Mouse (Mus musculus) heart, postnatal 14 days (tissue): ENCODE data around the gene Epn1. TPM values are rescaled to one million over a fixed set of nuclear protein-coding genes. Genes with fewer than 3 reads are reported as not detected.
"Not testable (repeated sequence)": the region's sequence is repeated elsewhere in the genome, so short reads cannot be mapped to it uniquely, and the experiment has no call there.

Experiments
- DNase-seq, 2 experiments: peaks; one replicate each; pipeline ENCODE4 v3.0.0; 2021 to 2022
- intact Hi-C: fragments of 180-260 bp; cut with DNase I; formaldehyde crosslinking; loops from one replicate; pipeline ENCODE4 v1.15.1; 2025
- total RNA-seq, 2 experiments: library from RNA; stranded (reverse); gene quantifications; 2 replicates each; pipeline ENCODE4 v1.2.3; 2021

The Epn1 gene
- total RNA-seq, 2 experiments from 2014 or later, result 181 TPM

GRCm38 (mm10) chr7:5056651-5057263 lies 23.3 kb upstream of the Epn1 start:
- DNase-seq, result no peak
- intact Hi-C loops, result loop anchor here (10.0 kb wide), 1 partner anchor 502 kb away; no protein-coding TSS in a partner anchor

GRCm38 (mm10) chr7:5057381-5057780 lies 22.7 kb upstream of the Epn1 start:
- intact Hi-C loops, result loop anchor here (10.0 kb wide), 1 partner anchor 503 kb away; no protein-coding TSS in a partner anchor

DNA sequence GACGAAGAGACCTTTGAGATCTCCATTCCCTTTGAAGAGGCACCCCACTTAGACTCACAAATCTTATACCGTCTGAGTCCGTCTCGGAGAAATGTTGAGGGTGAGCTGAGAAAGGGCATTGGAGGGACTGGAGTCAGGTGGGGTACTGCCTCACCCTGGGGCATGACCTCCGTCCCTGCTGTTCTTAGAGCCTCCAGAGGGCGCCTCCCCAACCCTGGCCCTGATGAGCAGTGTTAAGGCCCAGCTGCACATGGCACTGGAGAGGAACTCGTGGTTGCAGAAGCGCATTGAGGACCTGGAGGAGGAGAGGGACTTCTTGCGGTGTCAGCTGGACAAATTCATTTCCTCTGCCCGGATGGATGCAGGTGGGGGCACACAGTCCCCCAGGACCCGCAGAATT lies 22.2 kb upstream of the Epn1 start:
- intact Hi-C loops, result loop anchor here (10.0 kb wide), 1 partner anchor 503 kb away; no protein-coding TSS in a partner anchor

More at GRCm38 (mm10) chr7:5057381-5057780, 22.7 kb upstream of the Epn1 start:
- no peak for DNase-seq

GRCm38 (mm10) chr7:5058631-5059030 lies 21.4 kb upstream of the Epn1 start:
- intact Hi-C loops, result loop anchor here (10.0 kb wide), 1 partner anchor 504 kb away; no protein-coding TSS in a partner anchor
- no peak for DNase-seq

More for the DNA sequence above, 22.2 kb upstream of the Epn1 start:
- DNase-seq, result no peak

DNA sequence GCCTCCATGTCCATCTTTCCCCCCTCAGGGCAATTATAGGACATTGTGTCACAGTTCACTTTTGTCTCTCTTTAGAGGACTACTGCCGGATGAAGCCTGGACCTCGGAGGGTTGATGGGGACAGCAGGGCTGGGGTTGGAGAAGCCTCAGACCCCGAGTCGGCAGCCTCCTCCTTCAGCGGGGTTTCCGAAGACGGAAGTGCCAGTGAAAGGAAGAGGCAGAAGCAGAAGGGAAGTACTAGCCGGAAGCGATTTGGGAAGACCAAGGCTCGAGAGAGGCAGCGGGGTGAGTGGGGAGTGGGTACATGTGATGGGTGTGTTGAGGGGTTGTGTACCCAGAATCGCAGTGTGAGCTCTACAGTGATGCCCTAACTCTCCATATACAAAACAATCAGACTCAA lies 20.6 kb upstream of the Epn1 start:
- intact Hi-C loops, result loop anchor here (10.0 kb wide), 1 partner anchor 505 kb away; no protein-coding TSS in a partner anchor
- no peak for DNase-seq

DNA sequence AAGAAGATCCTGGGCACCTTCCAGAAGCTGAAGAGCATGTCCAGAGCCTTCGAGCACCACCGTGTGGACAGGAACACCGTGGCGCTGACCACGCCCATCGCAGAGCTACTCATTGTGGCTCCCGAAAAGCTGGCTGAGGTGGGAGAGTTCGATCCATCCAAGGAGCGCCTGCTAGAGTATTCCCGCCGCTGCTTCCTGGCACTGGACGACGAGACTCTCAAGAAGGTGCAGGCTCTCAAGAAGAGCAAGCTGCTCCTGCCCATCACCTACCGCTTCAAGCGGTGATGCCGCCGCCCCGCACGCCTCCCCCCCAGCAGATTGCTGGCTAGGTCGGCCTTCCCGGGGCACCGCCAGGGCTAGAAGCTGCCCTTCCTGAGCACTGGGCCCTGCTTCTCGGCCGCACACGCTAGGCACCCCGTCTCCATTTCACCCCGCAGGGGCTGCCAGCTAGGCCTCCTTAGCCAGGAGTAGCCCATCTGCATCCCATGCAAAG lies 19.8 kb upstream of the Epn1 start:
- peak; percentile 75 to 82 for DNase-seq
- intact Hi-C loops, result loop anchor here (2.0 kb wide), 2 partner anchors 45 to 65 kb away; partner anchors contain the start of genes Fiz1, Gm44973, Rasl2-9 and Zfp524

GRCm38 (mm10) chr7:5060944-5061773 lies 18.9 kb upstream of the Epn1 start:
- DNase-seq, result peak; percentile 97 to 99
- intact Hi-C loops, result loop anchor here (2.0 kb wide), 2 partner anchors 46 to 64 kb away; partner anchors contain the start of genes Fiz1, Gm44973, Rasl2-9 and Zfp524

DNA sequence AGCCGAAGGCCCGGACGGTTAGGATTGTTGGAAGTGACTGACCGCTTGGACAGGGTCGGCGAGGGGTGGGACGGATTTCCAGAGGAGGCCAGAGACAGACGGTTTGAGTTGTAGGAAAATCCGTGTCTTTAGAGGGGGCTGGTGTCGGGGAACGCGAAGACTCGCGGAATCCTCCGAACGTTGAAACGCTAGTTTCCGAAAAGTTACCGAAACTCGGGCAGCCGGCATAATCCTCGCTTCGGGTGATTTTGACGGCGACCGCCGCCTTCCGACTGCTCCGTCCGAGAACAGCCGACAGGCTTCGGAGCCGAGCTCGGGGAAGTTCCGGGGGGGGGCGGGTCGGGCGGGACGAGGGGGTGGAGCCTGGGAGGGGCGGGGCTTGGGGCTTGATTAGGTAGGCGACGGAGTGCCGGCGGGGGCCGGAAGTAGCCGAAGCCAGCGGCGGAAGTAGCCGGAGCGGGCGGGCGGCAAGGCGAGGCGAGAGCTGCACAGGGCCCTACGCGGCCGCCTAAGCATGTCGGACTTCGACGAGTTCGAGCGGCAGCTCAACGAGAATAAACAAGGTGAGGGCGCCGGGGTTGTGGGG lies 18.2 kb upstream of the Epn1 start, which contains the start of gene U2af2:
TSS of gene U2af2 (plus strand) at position 370 of the 586 bp plus-strand sequence.
- intact Hi-C loops, result loop anchor here (2.0 kb wide), 3 partner anchors 19 to 63 kb away; partner anchors contain the start of genes Epn1, Fiz1, Gm44973 and Rasl2-9
- peak; percentile 95 to 96 for DNase-seq

DNA sequence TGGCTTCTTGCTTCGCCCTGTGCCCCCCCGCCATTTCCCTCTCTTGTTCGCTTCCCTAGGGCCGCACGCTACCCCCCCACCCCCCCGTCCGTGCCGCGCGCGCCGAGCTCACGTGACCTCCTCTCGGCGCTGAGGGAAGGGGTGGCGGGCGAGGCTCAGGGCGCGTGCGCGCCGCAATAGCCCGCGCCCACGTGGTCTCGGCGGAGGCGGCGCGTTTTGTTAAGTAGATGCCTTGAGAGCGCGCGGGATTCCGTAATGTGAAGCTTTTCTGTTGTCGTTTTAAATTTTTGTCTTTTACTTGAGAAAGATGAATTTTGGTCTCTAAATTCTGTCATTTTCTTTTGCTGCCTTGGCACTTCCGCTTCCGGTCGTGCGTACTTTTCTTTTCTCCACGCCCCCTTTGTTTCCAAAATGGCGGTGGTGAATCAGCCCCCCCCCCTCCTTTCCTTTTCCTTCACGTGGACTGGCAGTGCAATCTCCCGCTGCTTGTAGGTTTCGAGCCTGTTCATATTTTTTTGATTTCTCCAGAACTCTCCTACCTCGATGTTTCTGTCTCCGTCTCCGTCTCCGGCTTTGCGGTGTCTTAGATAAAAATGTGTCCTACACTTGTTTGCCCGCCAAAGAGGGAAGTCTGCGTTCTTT lies 17.6 kb upstream of the Epn1 start:
- intact Hi-C loops, result loop anchor here (2.0 kb wide), 1 partner anchor 18 kb away; the partner anchor contains the start of gene Epn1
- DNase-seq, result peak in 1 of 2 experiments; percentile 72

- DNase-seq, result no peak
- intact Hi-C loops, result no loop called here
These were observed 15.1 kb upstream of the Epn1 start for GRCm38 (mm10) chr7:5064886-5065285.

- DNase-seq, result no peak
- intact Hi-C loops, result no loop called here
These were observed 6.4 kb upstream of the Epn1 start for GRCm38 (mm10) chr7:5073586-5073985.

GRCm38 (mm10) chr7:5074984-5075383 lies 5.1 kb upstream of the Epn1 start:
- no peak for DNase-seq
- intact Hi-C loops, result no loop called here

- no peak for DNase-seq
- intact Hi-C loops, result no loop called here
These were observed 3.1 kb upstream of the Epn1 start for GRCm38 (mm10) chr7:5076931-5077330.

- intact Hi-C loops, result loop anchor here (2.0 to 10.0 kb wide), 4 partner anchors 17 to 1075 kb away; partner anchors contain the start of genes U2af2 and Zfp787
- not testable (repeated sequence) for DNase-seq
These were observed 548 bp upstream of the Epn1 start for GRCm38 (mm10) chr7:5079365-5080009.

DNA sequence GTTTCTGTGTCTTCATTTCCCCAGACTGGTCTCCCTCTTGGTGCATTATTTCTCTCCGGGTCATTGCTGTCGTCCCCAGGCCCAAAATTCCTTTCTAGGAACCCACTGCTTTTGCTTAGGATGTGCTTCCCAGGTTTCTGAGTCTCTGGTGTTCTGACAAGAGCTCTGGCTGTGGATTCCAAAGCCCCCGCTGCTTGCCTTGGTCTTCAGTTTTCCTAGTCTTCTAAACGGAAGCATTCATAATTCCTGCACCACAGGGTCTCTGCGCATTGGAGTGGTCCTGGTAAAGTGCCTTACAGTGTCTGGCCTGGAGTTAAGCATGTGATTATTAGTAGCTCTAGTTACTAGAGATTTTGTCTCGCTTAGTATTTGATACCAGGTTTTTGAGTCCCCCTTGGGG lies 780 bp downstream of the Epn1 start:
- intact Hi-C loops, result loop anchor here (2.0 to 10.0 kb wide), 4 partner anchors 18 to 1074 kb away; partner anchors contain the start of genes U2af2 and Zfp787
- DNase-seq, result no peak

GRCm38 (mm10) chr7:5081241-5081640 lies 1.2 kb downstream of the Epn1 start:
- no peak for DNase-seq
- intact Hi-C loops, result loop anchor here (2.0 to 10.0 kb wide), 4 partner anchors 18 to 1074 kb away; partner anchors contain the start of genes U2af2 and Zfp787

GRCm38 (mm10) chr7:5081939-5082338 lies 1.9 kb downstream of the Epn1 start:
- DNase-seq, result no peak

GRCm38 (mm10) chr7:5083325-5084105 lies 3.5 kb downstream of the Epn1 start:
- DNase-seq, result no peak
- intact Hi-C loops, result loop anchor here (5.0 to 10.0 kb wide), 3 partner anchors 39 to 1071 kb away; partner anchors contain the start of gene Zfp787

More at GRCm38 (mm10) chr7:5081939-5082338, 1.9 kb downstream of the Epn1 start:
- intact Hi-C loops, result loop anchor here (2.0 to 10.0 kb wide), 4 partner anchors 19 to 1073 kb away; partner anchors contain the start of genes U2af2 and Zfp787
